Mouse (Mus musculus): Measurements from ENCODE around the gene Msrb1. TPM values are rescaled to one million over a fixed set of nuclear protein-coding genes. Genes with fewer than 3 reads are reported as not detected.
A peak's percentile ranks its signal among the peaks of the same experiment; 100 is the strongest.

The Msrb1 gene
- polyA plus RNA-seq, 1 experiment from 2014 or later: 19.5 TPM

DNA sequence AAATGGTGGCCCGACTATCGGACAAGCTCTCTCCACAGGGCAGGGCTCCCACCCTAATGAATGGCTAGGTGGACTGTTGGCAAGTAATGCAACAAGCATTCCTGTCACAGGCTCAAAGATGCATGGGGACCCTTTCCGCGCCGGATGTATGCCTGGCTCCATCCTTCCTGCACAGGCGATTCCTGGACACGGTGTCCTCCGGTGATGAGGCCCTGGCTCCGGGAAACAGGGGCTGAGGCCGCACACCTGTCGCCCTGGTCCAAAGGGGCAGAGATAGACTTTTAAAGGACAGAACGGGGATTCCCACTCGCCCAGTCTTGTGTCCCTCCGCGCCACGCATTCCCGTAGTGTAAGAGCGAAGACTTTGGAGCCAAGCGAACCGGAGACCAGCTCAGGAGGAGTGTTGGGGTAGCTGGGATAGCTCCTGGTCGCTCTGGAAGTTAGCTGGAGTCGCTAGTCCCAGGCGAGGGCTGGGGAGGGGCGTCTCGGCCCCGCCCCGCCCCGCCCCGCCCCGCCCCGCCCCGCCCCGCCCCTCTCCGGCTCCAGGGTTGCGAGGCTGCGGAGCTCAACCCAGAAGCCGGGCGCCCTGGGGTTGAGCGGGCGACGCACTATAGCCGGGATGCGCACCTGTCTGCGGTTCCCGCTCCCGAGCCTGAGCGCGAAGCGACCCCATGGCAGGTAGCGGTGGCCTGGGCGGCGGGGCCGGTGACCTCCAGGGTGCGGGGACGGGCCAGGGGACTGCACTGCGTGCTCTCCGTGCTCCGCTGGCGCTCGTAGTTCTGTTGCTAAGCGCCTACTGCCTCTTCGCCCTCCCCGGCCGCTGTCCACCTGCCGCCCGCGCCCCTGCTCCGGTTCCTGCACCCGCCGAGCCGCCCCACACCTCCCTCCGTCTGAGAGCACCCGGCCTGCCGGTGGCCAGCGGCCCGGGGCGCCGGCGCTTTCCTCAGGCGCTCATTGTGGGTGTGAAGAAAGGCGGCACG, 16.3 kb downstream of the Msrb1 start, which contains the start of gene Hs3st6:
TSS of gene Hs3st6 (plus strand) at position 574 of the 980 bp plus-strand sequence.
- peak within 1 kb of the TSS; percentile 52 for H3K9ac ChIP-seq
- H3K36me3 ChIP-seq (replicated peaks): no peaks in the 10 kb centered on the region
- H3K4me1 ChIP-seq: peaks cover 15% of the 10 kb centered on the region
- H3K4me3 ChIP-seq (replicated peaks): peak within 1 kb of the TSS; percentile 55
- peak; percentile 83 for ATAC-seq (ENCODE audit: low FRiP score)
- peak within 1 kb of the TSS; percentile 96 for H3K4me2 ChIP-seq
- no peaks in the 10 kb centered on the region for H3K9me3 ChIP-seq
- under 1% methylated on average over 73 of the region's 82 CpGs for WGBS
- H3K27ac ChIP-seq: no peak within 1 kb of the TSS
- peaks cover 85% of the 10 kb centered on the region for H3K27me3 ChIP-seq

GRCm38 (mm10) chr17:24757394-24757793, 21.0 kb downstream of the Msrb1 start:
- H3K4me2 ChIP-seq: no peak overlapping the region
- H3K27ac ChIP-seq: no peak overlapping the region
- H3K9me3 ChIP-seq: no peaks in the 10 kb centered on the region
- H3K27me3 ChIP-seq: peaks cover 54% of the 10 kb centered on the region
- ATAC-seq (ENCODE audit: low FRiP score): no peak
- H3K36me3 ChIP-seq (replicated peaks): no peaks in the 10 kb centered on the region
- peaks cover 10% of the 10 kb centered on the region for H3K4me1 ChIP-seq
- H3K4me3 ChIP-seq (replicated peaks): no peak overlapping the region
- no peak overlapping the region for H3K9ac ChIP-seq
- WGBS: 82% methylated on average over 1 of the region's 1 CpGs

DNA sequence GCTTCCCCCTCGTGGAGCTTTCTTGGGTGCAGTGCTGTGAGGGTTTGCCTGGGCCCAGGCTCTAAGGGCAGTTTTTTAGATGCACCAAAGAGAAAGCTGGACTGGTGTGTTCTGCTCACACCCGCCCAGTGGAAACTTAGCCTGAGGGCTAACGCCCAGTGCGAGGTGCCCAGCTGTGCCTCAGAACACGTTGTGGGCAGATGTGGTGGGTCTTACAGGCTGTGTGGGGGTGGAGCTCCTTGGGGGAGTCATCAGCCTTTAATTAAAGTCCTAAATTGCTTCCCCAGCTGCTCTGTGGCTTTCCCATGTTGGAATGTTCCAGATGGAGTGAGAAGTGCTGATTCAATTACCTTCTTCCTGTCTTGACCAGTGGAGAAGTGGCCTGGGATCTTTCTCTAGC, 24.7 kb downstream of the Msrb1 start:
- no peaks in the 10 kb centered on the region for H3K36me3 ChIP-seq (replicated peaks)
- H3K9me3 ChIP-seq: no peaks in the 10 kb centered on the region
- H3K27ac ChIP-seq: no peak overlapping the region
- H3K4me1 ChIP-seq: 0 out of 2 replicates have a peak, but pooled peaks cover under 1% of the 10 kb centered on the region
- no peak overlapping the region for H3K9ac ChIP-seq
- H3K27me3 ChIP-seq: peaks cover 16% of the 10 kb centered on the region
- ATAC-seq (ENCODE audit: low FRiP score): no peak
- H3K4me2 ChIP-seq: no peak overlapping the region
- no peak overlapping the region for H3K4me3 ChIP-seq (replicated peaks)
- WGBS: 62% methylated on average over 5 of the region's 5 CpGs

- H3K27me3 ChIP-seq: 0 out of 2 replicates have a peak, but pooled peaks cover 11% of the 10 kb centered on the region
- no peak overlapping the region for H3K9ac ChIP-seq
- H3K4me1 ChIP-seq: 0 out of 2 replicates have a peak, but pooled peaks cover 4% of the 10 kb centered on the region
- no peaks in the 10 kb centered on the region for H3K9me3 ChIP-seq
- no peak overlapping the region for H3K4me3 ChIP-seq (replicated peaks)
- ATAC-seq (ENCODE audit: low FRiP score): no peak
- H3K27ac ChIP-seq: no peak overlapping the region
- no peak overlapping the region for H3K4me2 ChIP-seq
- H3K36me3 ChIP-seq (replicated peaks): no peaks in the 10 kb centered on the region
- 61% methylated on average over 21 of the region's 22 CpGs for WGBS
These were observed 28.8 kb downstream of the Msrb1 start for GRCm38 (mm10) chr17:24765016-24765905.

GRCm38 (mm10) chr17:24766266-24766875, 29.9 kb downstream of the Msrb1 start:
- Histone ChIP-seq H3K4me3 (replicated peaks) (no peak overlapping the region), H3K9me3 (no peaks in the 10 kb centered on the region), H3K4me2 (no peak overlapping the region), H3K36me3 (replicated peaks) (no peaks in the 10 kb centered on the region), H3K9ac (no peak overlapping the region), H3K4me1 (0 out of 2 replicates have a peak, but pooled peaks cover 4% of the 10 kb centered on the region), H3K27me3 (0 out of 2 replicates have a peak, but pooled peaks cover 11% of the 10 kb centered on the region), H3K27ac (no peak overlapping the region)
- ATAC-seq (ENCODE audit: low FRiP score): no peak
- 21% methylated on average over 12 of the region's 12 CpGs for WGBS

GRCm38 (mm10) chr17:24769146-24769545, 32.7 kb downstream of the Msrb1 start:
- no peak overlapping the region for H3K4me3 ChIP-seq (replicated peaks)
- 43% methylated on average over 3 of the region's 3 CpGs for WGBS
- peaks cover 7% of the 10 kb centered on the region for H3K9me3 ChIP-seq
- no peak overlapping the region for H3K9ac ChIP-seq
- H3K27ac ChIP-seq: no peak overlapping the region
- no peak for ATAC-seq (ENCODE audit: low FRiP score)
- H3K36me3 ChIP-seq (replicated peaks): no peaks in the 10 kb centered on the region
- 0 out of 2 replicates have a peak, but pooled peaks cover 11% of the 10 kb centered on the region for H3K27me3 ChIP-seq
- 0 out of 2 replicates have a peak, but pooled peaks cover 4% of the 10 kb centered on the region for H3K4me1 ChIP-seq
- no peak overlapping the region for H3K4me2 ChIP-seq

DNA sequence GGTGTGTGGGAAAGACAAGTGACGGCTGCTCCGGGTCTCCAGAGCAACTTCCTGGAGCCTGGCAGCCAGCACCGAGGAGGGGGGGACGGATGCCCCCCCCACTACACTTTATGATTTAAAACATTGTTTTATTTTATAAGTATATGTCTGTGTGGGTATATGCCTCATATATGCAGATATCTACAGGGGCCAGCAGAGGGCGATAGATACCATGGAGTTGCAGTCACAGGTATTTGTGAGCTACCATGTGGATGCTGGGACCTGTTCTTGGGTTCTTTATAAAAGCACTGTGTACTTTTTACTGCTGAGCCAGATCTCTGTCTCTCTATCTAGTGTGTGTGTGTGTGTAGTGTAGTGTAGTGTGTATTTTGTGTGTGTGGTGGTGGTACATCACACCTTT, 36.8 kb downstream of the Msrb1 start:
- Histone ChIP-seq H3K4me2 (no peak overlapping the region), H3K27ac (no peak overlapping the region), H3K4me3 (replicated peaks) (no peak overlapping the region), H3K36me3 (replicated peaks) (no peaks in the 10 kb centered on the region), H3K9me3 (peaks cover 7% of the 10 kb centered on the region), H3K9ac (no peak overlapping the region), H3K27me3 (0 out of 2 replicates have a peak, but pooled peaks cover 9% of the 10 kb centered on the region), H3K4me1 (no peaks in the 10 kb centered on the region)
- WGBS: 82% methylated on average over 5 of the region's 5 CpGs
- no peak for ATAC-seq (ENCODE audit: low FRiP score)

DNA sequence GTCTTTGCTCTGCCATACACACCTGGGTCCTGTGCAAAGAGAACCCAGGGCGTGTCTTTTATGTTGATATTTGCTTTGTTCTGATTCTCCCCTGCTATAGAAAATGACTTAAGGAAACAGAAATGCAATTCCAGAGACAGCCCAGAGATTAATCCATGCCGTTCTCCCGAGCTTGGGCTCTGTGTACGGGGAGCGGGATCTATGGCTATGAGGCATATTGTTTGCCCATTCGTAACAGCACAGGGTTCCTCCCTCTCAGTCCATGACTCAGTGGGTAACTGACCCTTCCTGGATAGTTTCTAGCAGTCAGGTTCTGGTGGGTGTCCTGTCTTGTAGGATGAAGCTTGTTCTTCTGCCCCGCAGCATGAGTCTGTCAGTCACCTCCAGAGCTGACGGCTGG, 38.7 kb downstream of the Msrb1 start:
- H3K4me3 ChIP-seq (replicated peaks): no peak overlapping the region
- no peak for ATAC-seq (ENCODE audit: low FRiP score)
- no peaks in the 10 kb centered on the region for H3K4me1 ChIP-seq
- H3K9me3 ChIP-seq: peaks cover 7% of the 10 kb centered on the region
- H3K4me2 ChIP-seq: no peak overlapping the region
- no peak overlapping the region for H3K27ac ChIP-seq
- H3K27me3 ChIP-seq: no peaks in the 10 kb centered on the region
- 82% methylated on average over 8 of the region's 8 CpGs for WGBS
- H3K36me3 ChIP-seq (replicated peaks): no peaks in the 10 kb centered on the region
- no peak overlapping the region for H3K9ac ChIP-seq

GRCm38 (mm10) chr17:24777073-24777472, 40.6 kb downstream of the Msrb1 start:
- no peaks in the 10 kb centered on the region for H3K27me3 ChIP-seq
- H3K4me2 ChIP-seq: no peak overlapping the region
- H3K4me3 ChIP-seq (replicated peaks): no peak overlapping the region
- no peak overlapping the region for H3K9ac ChIP-seq
- no peaks in the 10 kb centered on the region for H3K36me3 ChIP-seq (replicated peaks)
- no peak overlapping the region for H3K27ac ChIP-seq
- H3K9me3 ChIP-seq: peaks cover 7% of the 10 kb centered on the region
- no peak for ATAC-seq (ENCODE audit: low FRiP score)
- 82% methylated on average over 2 of the region's 2 CpGs for WGBS
- H3K4me1 ChIP-seq: no peaks in the 10 kb centered on the region

GRCm38 (mm10) chr17:24780821-24781220, 44.4 kb downstream of the Msrb1 start:
- no peak overlapping the region for H3K4me3 ChIP-seq (replicated peaks)
- H3K4me2 ChIP-seq: no peak overlapping the region
- no peaks in the 10 kb centered on the region for H3K4me1 ChIP-seq
- no peaks in the 10 kb centered on the region for H3K36me3 ChIP-seq (replicated peaks)
- ATAC-seq (ENCODE audit: low FRiP score): no peak
- 90% methylated on average over 2 of the region's 2 CpGs for WGBS
- no peaks in the 10 kb centered on the region for H3K9me3 ChIP-seq
- no peak overlapping the region for H3K27ac ChIP-seq
- H3K9ac ChIP-seq: no peak overlapping the region
- H3K27me3 ChIP-seq: no peaks in the 10 kb centered on the region

- H3K36me3 ChIP-seq (replicated peaks): no peaks in the 10 kb centered on the region
- no peak overlapping the region for H3K4me3 ChIP-seq (replicated peaks)
- H3K27me3 ChIP-seq: peaks cover 6% of the 10 kb centered on the region; the same call in 1 of the 2 replicates
- H3K4me2 ChIP-seq: no peak overlapping the region
- no peaks in the 10 kb centered on the region for H3K4me1 ChIP-seq
- no peak overlapping the region for H3K9ac ChIP-seq
- WGBS: 75% methylated on average over 8 of the region's 8 CpGs
- no peaks in the 10 kb centered on the region for H3K9me3 ChIP-seq
- H3K27ac ChIP-seq: no peak overlapping the region
- ATAC-seq (ENCODE audit: low FRiP score): no peak
These were observed 55.7 kb downstream of the Msrb1 start for GRCm38 (mm10) chr17:24792190-24792589.

Data from forebrain, embryonic 12.5 days (tissue).